8 mouse cellular contexts compared by ENCODE assay signal in the genomic region with DNA sequence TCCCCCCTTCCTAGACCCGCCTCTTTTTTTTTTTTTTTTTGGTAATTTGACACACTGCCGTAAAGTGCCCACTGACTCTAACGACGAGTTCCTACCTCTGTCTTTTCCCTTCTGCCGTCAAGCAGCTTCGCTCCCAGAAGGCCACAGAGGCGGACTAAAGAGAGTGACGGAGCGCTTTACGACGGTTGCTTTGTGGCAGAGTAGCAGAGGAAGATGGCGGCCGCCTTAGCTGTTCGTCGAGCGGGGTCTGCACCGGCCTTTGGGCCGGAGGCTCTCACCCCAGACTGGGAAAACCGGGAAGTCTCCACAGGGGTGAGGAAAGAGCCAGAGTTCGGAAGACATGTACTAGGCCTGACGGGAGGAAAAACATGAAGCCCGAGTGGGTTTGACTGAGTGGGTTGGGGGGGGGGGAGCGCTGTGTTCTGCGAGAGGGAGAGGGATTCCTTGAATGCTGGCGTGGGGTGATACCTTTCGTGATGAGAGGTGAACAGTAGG. TPM values are rescaled to one million over a fixed set of nuclear protein-coding genes. Genes with fewer than 3 reads are reported as not detected.
DNase-seq lines count a peak whose midpoint lies in the region; ATAC-seq lines count a peak whose summit lies in the region.

A gene (plus strand): TSS at position 184 of the 495 bp plus-strand sequence.

- peak; percentile 95 for ATAC-seq in hindbrain, embryonic 12.5 days (ENCODE audit: low FRiP score)

- no peaks in the 10 kb centered on the region for H3K9me3 ChIP-seq in hindbrain, embryonic 12.5 days (replicated peaks)

- H3K4me2 ChIP-seq in hindbrain, embryonic 12.5 days (replicated peaks), result peak within 1 kb of the TSS; percentile 75

- peak within 1 kb of the TSS; percentile 68 for H3K27ac ChIP-seq in hindbrain, embryonic 12.5 days

- H3K27me3 ChIP-seq in hindbrain, embryonic 12.5 days, result no peaks in the 10 kb centered on the region

- H3K4me3 ChIP-seq in hindbrain, embryonic 12.5 days, result peak within 1 kb of the TSS; percentile 71

- DNase-seq in NIH3T3 (ENCODE audit: low read depth), result peak; percentile 95
- DNase-seq in cerebellum, postnatal 10 days, result peak; percentile 91 to 95
- peak; percentile 93 for DNase-seq in frontal cortex, postnatal 10 days (ENCODE audit: low spot score in 2 of 2)
- DNase-seq in layer of hippocampus, postnatal 14 days (ENCODE audit: low spot score in 2 of 2), result peak; percentile 88 to 96
- peak; percentile 89 for DNase-seq in lung, postnatal 14 days
- peak; percentile 92 for DNase-seq in retina, adult 2 months (ENCODE audit: low read depth, low spot score)
- peak; percentile 84 to 92 for DNase-seq in thymus, postnatal 36 days

- H3K9ac ChIP-seq in hindbrain, embryonic 12.5 days, result peak within 1 kb of the TSS; percentile 79

- H3K4me1 ChIP-seq in hindbrain, embryonic 12.5 days, result peaks cover 7% of the 10 kb centered on the region

- 1% methylated on average over 25 of the region's 26 CpGs for WGBS in hindbrain, embryonic 12.5 days

- peaks cover 29% of the 10 kb centered on the region for H3K36me3 ChIP-seq in hindbrain, embryonic 12.5 days

RNA-seq across cellular contexts. Expression of the gene that starts here (rescaled TPM):
- 679 and 744 TPM in 2 replicates for polyA plus RNA-seq in hindbrain, embryonic 12.5 days (2016; fragmentation: Nextera tagmentation; extraction: Ambion mirVana)
- 100 to 1,000 TPM; 198 to 203 TPM for total RNA-seq in layer of hippocampus, postnatal 14 days (2021)

Comparison
In these comparisons a context has a peak if more than half of its experiments do, and no peak if none do; other contexts are left out.
1. Peak in every context shown above with its lines: DNase-seq, ATAC-seq, H3K4me3 ChIP-seq and H3K27ac ChIP-seq.